Mouse (Mus musculus) heart, adult 11 months (tissue): ENCODE results near the gene Atp11c.

Experiments
- DNase-seq: peaks from one replicate; pipeline ENCODE4 v3.0.0; 2022

Gene Atp11c

GRCm38 (mm10) chrX:60592598-60592997 lies at the start of gene Atp11c:
Atp11c (minus strand) TSS chrX:60592698.
- DNase-seq: no peak

GRCm38 (mm10) chrX:60609202-60609601 lies 16.7 kb upstream of the Atp11c start:
- no peak for DNase-seq

- DNase-seq: no peak
These were observed 22.0 kb downstream of the Atp11c start for GRCm38 (mm10) chrX:60570539-60570938.

- DNase-seq: no peak
These were observed 23.5 kb downstream of the Atp11c start for GRCm38 (mm10) chrX:60569047-60569446.

- no peak for DNase-seq
These were observed 37.3 kb downstream of the Atp11c start for GRCm38 (mm10) chrX:60555242-60555641.

GRCm38 (mm10) chrX:60547444-60548304 lies 44.8 kb downstream of the Atp11c start:
- peak; percentile 96 for DNase-seq

- DNase-seq: no peak
These were observed 45.4 kb downstream of the Atp11c start for GRCm38 (mm10) chrX:60547098-60547443.

- DNase-seq: no peak
These were observed 46.6 kb downstream of the Atp11c start for GRCm38 (mm10) chrX:60545906-60546305.

GRCm38 (mm10) chrX:60545444-60545843 lies 47.1 kb downstream of the Atp11c start:
- DNase-seq: no peak

- DNase-seq: no peak
These were observed 48.4 kb downstream of the Atp11c start for GRCm38 (mm10) chrX:60544098-60544497.

GRCm38 (mm10) chrX:60542901-60543300 lies 49.6 kb downstream of the Atp11c start:
- DNase-seq: no peak

- DNase-seq: no peak
These were observed 53.3 kb downstream of the Atp11c start, which contains the start of gene Gm7073 for GRCm38 (mm10) chrX:60539149-60539548. Gm7073 (minus strand) TSS chrX:60539249.

GRCm38 (mm10) chrX:60503995-60504394 lies 88.5 kb downstream of the Atp11c start:
- DNase-seq: no peak

GRCm38 (mm10) chrX:60497750-60498149 lies 94.7 kb downstream of the Atp11c start:
- DNase-seq: no peak

- no peak for DNase-seq
These were observed 97.2 kb downstream of the Atp11c start for GRCm38 (mm10) chrX:60495308-60495707.

- no peak for DNase-seq
These were observed 128.7 kb downstream of the Atp11c start for GRCm38 (mm10) chrX:60463786-60464185.

- no peak for DNase-seq
These were observed 177.9 kb downstream of the Atp11c start for GRCm38 (mm10) chrX:60414563-60415111.

GRCm38 (mm10) chrX:60405681-60406080 lies 186.8 kb downstream of the Atp11c start:
- no peak for DNase-seq

GRCm38 (mm10) chrX:60404668-60405044 lies 187.8 kb downstream of the Atp11c start:
- peak; percentile 99 for DNase-seq

GRCm38 (mm10) chrX:60403764-60404667 lies 188.5 kb downstream of the Atp11c start:
- peak; percentile 98 for DNase-seq

GRCm38 (mm10) chrX:60403062-60403763 lies 189.3 kb downstream of the Atp11c start:
- DNase-seq: peak; percentile 90

- DNase-seq: no peak
These were observed 198.2 kb downstream of the Atp11c start for GRCm38 (mm10) chrX:60394292-60394691.

- DNase-seq: no peak
These were observed 205.6 kb downstream of the Atp11c start for GRCm38 (mm10) chrX:60386852-60387251.
